Mouse (Mus musculus) fat pad, adult 2 months (tissue): ENCODE measurements around the gene Ltn1.

Source experiments
- DNase-seq: peaks from one replicate; pipeline ENCODE4 v3.0.0-alpha.2; 2011; ENCODE audit warnings: low read depth, low spot score; ENCODE audit errors: extremely low read depth

The Ltn1 gene

DNA sequence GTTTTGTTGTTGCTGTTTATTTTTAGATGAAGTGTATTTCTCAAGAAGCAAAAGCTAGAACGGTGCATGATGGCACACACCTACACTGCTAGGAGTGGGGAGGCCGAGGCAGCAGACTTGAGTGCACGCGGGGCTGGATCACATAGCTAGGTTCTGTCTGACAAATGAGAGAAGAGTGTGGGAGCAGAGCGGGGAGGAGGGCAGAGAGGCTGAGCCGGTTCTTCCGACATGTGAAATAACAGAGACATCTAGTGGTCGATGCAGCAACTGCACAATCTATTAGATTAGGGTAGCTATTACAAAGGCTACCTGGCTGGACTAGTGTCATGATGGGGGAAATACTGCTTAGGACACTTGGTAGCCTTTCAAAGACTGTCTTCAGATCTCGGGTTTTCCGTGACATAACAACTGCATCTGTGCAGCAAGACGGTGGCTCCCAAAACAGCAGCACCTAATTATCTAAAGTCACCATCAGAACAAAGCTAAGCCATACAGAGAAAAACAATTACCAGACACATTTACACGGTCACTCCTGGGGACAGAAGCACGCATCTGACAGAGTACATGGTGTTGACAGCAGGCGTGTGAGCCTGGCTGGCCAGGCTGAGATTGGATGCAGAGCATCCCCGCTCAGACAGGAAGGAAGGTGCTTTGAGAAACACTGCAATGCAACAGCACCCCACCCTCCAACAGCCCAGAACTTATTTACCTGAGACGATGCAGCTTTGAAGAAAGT lies 38.4 kb downstream of the Ltn1 start:
- no peak for DNase-seq

DNA sequence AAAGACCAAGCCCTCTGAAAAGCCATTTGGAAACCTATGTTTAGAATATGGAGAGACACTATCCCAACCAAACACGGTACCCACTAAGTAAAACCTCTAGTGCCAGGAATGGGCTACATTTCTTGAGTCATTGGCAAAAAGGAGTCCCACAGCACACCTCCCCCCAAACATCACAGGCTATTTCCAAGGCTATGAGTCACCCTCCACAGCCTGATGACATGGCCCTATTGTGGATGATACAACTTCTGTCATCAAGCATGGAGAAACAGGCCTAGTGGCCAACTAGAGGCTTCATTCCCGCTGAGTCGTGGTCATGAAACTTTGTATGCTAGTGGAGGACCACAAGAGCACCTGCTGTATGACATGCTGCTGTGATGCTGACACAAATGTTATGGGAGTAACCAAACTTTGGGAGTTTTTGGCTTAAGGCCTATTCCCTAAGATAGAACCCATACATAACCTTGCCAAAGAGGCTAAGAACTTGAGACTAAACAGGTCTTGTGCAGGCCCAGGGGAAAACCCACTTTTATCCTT lies 44.9 kb downstream of the Ltn1 start:
- DNase-seq, result no peak

DNA sequence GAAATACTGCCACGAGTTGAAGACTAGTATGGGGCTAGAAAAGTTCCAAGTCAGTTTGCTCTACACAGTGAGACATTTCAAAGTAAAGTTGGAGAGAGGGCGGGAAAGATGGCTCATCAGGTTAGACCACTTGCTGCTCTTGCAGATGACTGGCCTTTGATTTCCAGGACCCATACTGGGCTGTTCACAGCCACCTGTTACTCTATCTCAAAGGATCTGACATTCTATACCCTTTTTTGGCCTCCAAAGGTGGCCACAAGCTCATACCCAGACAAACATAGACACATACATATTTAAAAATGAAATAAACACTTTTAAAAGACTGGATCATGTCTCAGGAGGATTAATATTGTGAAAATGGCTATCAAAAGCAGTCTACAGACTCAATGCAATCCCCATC lies 48.0 kb downstream of the Ltn1 start:
- no peak for DNase-seq

DNA sequence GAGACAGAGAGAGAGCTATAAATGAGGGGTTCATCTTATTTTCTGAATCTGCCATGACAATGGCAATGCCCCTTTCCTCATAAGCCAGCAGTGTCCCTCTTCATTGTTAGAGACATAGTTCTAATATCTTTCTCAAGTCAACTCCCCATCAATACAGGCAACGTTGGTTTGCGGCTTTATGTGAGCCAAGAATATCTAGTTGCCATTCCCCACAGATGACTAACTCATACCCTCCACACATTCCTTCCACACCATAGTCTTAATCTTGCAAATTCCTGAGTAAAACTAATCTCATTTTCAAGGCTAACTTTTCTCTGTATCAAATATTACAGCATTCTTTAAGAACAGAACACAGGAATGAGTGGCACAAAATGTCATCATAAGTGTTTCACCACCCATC lies 49.4 kb downstream of the Ltn1 start:
- no peak for DNase-seq

DNA sequence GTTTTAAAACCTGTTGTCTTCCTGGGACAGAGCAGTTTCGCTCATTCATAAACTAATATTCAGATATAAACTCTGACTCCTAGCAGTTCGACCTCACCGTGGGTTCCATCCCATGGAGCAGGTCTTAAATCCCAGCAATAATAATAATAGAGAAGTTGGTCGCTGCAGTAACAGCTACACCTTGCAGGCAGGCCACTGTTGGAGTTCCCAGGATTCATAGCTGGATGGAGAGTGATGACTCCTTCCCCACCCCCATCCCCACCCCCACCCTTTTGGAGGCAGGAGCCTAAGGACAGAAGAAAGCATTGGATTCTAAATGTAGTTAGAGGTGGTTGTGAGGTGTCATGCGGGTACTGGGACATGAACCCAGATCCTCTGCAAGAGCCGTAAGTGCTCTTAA lies 66.0 kb downstream of the Ltn1 start:
- DNase-seq, result no peak

DNA sequence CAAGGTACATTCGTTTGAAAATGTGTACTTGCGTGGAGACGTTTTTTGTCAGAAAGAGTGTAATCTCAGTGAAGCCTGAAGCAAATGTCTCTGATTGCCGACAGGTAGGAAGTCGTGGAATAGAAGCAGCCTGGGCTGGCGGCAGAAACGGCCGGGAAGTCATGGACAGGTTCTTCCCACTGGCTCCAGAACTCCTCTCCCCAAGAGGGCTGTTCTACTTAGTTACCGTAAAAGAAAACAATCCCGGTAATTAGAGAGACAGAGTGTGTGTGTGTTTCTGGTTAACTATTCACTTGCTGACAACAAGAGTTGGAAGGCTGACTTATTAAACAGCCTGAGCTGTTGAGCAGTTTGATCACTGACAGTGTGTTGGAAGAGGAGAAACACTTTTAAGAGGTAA lies 66.4 kb downstream of the Ltn1 start:
- no peak for DNase-seq

DNA sequence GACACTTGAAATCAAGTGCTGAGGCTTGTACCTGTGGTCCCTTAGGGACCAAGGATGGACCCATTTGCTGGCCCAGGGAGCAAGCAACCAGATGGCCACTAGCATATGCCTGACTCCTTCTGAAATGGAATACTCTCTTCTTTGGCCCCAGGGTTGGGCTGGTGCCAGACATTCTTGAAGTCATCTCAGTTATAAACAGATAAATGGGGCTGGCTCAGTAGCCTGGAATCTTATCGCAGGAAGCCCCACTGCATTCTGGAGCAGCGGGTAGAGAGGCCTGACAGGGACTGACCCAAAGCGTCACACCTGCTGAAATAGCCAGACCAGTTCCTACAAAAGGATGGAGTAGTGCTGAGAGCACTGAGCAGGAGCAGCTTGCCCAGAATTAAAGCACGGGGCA lies 68.2 kb downstream of the Ltn1 start:
- DNase-seq, result no peak

DNA sequence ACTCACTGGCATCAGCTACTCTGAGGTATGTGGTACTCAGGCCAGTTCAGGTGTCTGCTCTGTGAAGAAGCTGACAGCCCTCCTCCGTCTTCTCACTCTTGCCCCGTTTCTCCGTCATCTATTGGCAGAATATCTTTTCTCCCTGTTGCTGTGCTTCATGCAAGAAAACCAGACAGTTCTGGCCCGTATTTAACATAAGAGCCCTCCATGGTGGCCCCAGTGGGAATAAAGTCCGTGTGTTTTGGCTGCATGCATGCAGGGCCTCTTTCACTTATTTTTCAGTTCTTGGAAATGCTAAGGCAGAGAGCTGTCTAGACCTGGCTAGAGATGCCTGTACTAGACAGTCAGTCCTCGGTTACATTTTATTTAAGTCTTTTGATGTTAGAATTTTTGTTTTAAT lies 72.3 kb downstream of the Ltn1 start:
- no peak for DNase-seq

DNA sequence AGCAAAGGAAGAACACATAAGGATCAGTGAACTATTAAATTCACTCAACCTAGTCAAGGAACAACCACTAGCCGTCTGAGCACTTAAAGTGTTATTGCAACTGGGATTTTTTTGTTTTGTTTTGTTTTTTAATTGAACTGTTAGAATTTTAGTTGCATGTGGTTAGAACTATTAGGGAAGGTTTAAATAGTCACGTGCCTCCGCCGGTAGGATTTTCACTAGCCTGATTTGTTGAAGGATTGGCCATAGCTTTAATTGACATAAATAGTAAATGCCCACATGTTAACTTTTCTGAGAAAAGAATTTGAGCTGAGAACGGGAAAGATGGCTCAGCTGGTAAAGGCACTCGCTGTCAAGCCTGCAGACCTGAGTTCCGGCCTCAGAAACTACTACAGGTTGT lies 77.7 kb downstream of the Ltn1 start:
- DNase-seq, result no peak

DNA sequence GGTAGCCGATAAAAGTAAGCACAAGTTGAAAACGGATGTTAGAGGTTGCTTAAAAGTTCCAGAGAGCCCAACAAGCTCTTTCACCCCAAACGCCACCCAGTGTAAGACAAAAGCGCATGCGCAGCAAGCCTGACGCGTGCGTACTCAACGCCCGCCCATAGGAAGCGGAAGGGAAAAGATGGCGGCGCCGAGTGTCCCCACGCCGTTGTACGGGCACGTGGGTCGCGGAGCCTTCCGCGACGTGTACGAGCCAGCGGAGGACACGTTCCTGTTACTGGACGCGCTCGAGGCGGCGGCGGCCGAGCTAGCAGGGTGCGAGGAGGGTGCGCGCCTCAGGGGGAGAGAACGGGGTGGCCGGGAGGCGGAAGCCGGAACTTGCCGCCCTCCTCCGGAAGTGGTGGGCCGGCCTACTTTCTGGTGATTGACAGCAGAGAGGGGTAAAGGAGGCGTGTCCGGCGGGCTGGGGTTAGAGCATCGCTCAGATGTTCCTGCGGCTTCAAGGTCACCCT lies 78.3 kb downstream of the Ltn1 start, which contains the start of gene N6amt1:
N6amt1 (plus strand) TSS at position 111 of the 509 bp plus-strand sequence.
- DNase-seq, result no peak

DNA sequence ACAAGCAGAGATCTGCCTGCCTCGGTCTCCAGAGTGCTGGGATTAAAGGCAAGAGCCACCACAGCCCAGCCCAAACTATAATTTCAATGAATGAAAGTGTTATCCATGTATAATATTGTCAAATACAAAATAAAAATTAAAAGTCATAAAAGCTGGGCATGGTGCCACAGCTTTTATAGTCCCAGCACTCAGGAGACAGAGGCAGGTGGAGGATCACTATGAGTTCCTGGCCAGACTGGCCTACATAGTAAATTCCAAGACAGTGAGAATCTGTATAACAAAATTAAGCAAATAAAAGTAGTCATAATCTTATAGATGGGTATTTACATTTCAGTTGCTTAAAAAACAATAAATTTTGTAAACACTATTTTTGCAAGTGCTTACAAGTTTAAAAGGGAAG lies 78.8 kb downstream of the Ltn1 start:
- DNase-seq, result no peak

DNA sequence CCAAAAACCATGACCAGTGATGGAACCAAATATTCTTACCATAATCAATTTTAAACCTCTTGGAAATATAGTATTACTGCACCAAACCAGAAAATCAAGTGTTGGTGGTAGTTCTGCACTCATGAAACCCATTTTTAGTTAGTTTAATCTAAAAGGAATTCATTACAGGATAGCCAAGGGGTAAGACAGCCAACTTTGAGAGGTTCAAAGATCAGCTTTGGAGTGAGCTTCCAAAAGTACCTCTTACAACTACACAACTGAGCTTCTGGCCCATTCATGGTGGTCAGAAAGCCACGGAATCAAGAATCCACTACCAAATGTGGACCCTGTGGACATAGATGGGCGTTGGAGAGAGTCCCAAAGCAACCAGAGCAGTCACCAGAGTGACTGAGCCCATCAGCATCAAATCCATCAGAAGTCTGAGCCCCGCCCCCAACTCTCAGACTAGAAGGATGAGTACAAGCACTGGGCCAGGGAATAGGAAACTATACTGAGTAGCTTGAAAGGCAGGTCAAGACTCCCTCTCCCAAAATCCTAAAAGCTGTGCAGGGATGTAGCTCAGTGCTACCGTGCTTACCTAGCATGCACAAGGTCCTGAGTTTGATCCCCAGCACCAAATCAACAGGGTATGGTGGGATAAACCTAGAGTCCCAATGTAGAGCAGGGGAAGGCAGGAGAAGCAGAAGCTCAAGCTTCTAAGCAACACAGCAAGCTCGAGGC lies 80.9 kb downstream of the Ltn1 start:
- DNase-seq, result no peak

DNA sequence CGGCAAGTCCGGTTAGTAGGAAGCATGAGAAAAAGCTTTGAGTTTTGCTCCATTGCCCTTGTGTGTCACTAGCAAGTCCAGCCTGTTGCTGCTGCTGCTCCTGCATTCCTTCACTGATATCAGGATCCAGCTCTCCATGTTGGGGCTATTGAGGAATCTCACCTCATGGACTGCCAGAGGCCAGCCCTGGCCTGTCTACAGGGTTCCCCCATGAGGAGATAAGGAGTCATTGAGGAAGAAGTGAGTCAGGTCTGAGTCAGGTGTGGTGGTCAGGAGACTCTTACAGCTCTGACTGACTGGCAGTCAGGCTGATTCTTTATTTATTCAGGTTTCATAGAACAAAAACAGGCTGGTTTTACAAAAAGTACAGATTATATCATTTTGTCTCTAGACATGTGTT lies 84.3 kb downstream of the Ltn1 start:
- no peak for DNase-seq

DNA sequence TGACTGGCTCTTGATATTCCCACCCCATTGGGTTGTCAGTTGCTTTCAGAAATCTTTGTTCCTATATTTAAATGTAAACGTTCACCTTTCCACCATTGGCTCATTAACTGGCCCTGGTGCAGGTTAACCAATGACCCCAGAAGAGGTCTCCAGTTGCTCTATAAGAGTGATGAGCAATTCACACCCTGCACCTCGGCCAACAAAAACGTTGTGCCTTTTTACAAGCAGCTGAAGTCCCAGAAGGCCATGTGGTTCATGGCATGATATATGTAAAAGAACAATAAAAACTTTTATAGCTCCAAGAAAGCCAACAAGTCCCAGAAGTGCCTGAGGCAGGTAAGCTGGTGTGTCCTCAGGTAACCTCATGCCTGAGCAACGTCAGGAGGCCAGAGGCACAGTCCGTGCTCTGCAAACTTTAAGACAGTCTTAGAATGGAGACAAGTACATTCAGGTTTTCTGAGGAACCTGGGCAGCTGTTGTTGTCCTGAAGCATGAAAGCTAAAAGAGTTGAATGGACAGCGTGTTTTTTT lies 91.3 kb downstream of the Ltn1 start:
- DNase-seq, result no peak

DNA sequence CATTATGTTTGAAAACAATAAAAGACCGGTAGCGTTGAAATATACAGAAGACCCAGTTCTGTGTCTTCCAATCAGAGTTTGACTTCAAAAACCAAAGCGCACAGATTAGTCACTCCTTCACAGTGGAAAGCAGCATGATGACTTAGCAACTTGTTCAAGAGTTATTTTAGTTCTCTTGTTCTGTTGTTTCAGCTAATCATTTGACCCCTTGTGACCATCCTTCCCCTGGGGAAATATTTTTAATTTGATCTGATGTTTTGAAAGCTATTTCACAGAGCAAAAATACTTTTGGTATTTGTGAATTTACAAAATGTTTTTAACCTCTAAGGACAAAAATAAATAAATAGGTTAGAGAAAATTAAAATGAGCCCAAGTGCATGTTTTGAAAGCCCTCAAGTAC lies 97.7 kb downstream of the Ltn1 start:
- DNase-seq, result no peak

DNA sequence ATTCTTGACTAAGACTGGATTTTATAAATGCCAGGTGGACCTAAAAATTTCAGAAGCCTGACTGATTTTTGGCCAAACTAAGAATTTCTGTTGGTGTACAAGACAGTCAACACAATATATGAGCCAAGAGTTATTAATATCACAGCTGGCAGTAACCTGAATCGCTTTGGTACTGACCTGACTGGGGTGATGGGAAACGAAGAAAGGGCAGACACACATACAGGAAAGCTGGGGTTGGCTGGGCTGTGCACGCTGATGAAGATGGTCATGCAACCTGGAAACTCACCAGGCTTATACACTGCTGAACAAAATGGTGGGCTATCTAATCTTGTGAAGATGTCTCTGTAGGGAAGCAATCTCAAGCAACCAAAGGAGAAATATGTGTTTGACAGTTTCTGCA lies 102.4 kb downstream of the Ltn1 start:
- no peak for DNase-seq
